Mouse (Mus musculus) intestine, embryonic 16.5 days (tissue): Measurements from ENCODE around the gene Tada1. TPM values are rescaled to one million over a fixed set of nuclear protein-coding genes. Genes with fewer than 3 reads are reported as not detected.
A peak's percentile ranks its signal among the peaks of the same experiment; 100 is the strongest.

Source experiments
- ATAC-seq: fragments of 200-750 bp; cut with Nextera tagmentation; 2 replicates; pipeline ENCODE4 v1.8.0; 2017; ENCODE audit warnings: moderate TSS enrichment, moderate library complexity
- H3K27ac ChIP-seq: fragments of 300-500 bp; sonication (generic); 2 replicates; pipeline ENCODE4 v1.5.1; 2014; ENCODE audit warnings: mild to moderate bottlenecking, low read length
- H3K27me3 ChIP-seq: fragments of 300-500 bp; sonication (generic); replicated peaks from 2 replicates; pipeline ENCODE4 v1.6.1; 2014; ENCODE audit warnings: low read length, control low read depth, mixed read lengths; ENCODE audit not compliant: control insufficient read depth, insufficient read depth
- H3K36me3 ChIP-seq: fragments of 300-500 bp; sonication (generic); 2 replicates; pipeline ENCODE4 v1.6.1; 2014; ENCODE audit warnings: low read length, control low read depth; ENCODE audit not compliant: control insufficient read depth, insufficient read depth
- H3K4me1 ChIP-seq: fragments of 300-500 bp; sonication (generic); 2 replicates; pipeline ENCODE4 v1.6.1; 2014; ENCODE audit warnings: low read length, control low read depth, mixed read lengths; ENCODE audit not compliant: control insufficient read depth, insufficient read depth
- H3K4me2 ChIP-seq: fragments of 300-500 bp; sonication (generic); 2 replicates; pipeline ENCODE4 v1.6.1; 2014; ENCODE audit warnings: low read depth, low read length, control low read depth
- H3K4me3 ChIP-seq: fragments of 300-500 bp; sonication (generic); 2 replicates; pipeline ENCODE4 v1.5.1; 2014; ENCODE audit warnings: mild to moderate bottlenecking, low read length
- H3K9ac ChIP-seq: fragments of 300-500 bp; sonication (generic); 2 replicates; pipeline ENCODE4 v1.6.1; 2014; ENCODE audit warnings: low read depth, low read length
- H3K9me3 ChIP-seq: fragments of 300-500 bp; sonication (generic); 2 replicates; pipeline ENCODE4 v1.6.1; 2016; ENCODE audit warnings: low read length, control low read depth; ENCODE audit not compliant: control insufficient read depth
- WGBS: fragments of 180-500 bp; shearing (Covaris S2); extraction: QIAGEN DNeasy Blood & Tissue Kit; methylation state at CpG from one replicate; pipeline ENCODE4 v1.1.7; 2014; 5-methylcytosine and 5-hydroxymethylcytosine counted together
- polyA plus RNA-seq: library from polyadenylated mRNA; unstranded; fragments of >200 nt; fragmentation: Nextera tagmentation; extraction: Ambion mirVana; gene quantifications from 2 replicates; pipeline ENCODE4 v1.2.1, GENCODE M21; 2015

Tada1 gene
- polyA plus RNA-seq, 1 experiment from 2014 or later = 41.8 TPM

GRCm38 (mm10) chr1:166379630-166380231, 834 bp downstream of the Tada1 start:
- peak overlapping the region; percentile 99 for H3K4me3 ChIP-seq
- H3K27ac ChIP-seq = peak overlapping the region; percentile 93
- ATAC-seq = peak; percentile 52
- peak overlapping the region; percentile 100 for H3K9ac ChIP-seq
- H3K4me2 ChIP-seq = peak overlapping the region; percentile 70
- 0 out of 2 replicates have a peak, but pooled peaks cover 5% of the 10 kb centered on the region for H3K36me3 ChIP-seq
- peaks cover 20% of the 10 kb centered on the region for H3K4me1 ChIP-seq
- no peaks in the 10 kb centered on the region for H3K9me3 ChIP-seq
- WGBS = 1% methylated on average over 40 of the region's 41 CpGs
- H3K27me3 ChIP-seq = no peaks in the 10 kb centered on the region

- Histone ChIP-seq H3K36me3 (0 out of 2 replicates have a peak, but pooled peaks cover 5% of the 10 kb centered on the region), H3K4me2 (no peak overlapping the region), H3K9ac (no peak overlapping the region), H3K27ac (no peak overlapping the region), H3K27me3 (no peaks in the 10 kb centered on the region), H3K9me3 (no peaks in the 10 kb centered on the region), H3K4me3 (no peak overlapping the region), H3K4me1 (peaks cover 20% of the 10 kb centered on the region)
- ATAC-seq = no peak
- 79% methylated on average over 10 of the region's 10 CpGs for WGBS
Measured at GRCm38 (mm10) chr1:166381336-166381735, 2.4 kb downstream of the Tada1 start.

GRCm38 (mm10) chr1:166381821-166382220, 2.9 kb downstream of the Tada1 start:
- H3K4me2 ChIP-seq = no peak overlapping the region
- no peaks in the 10 kb centered on the region for H3K27me3 ChIP-seq
- H3K9me3 ChIP-seq = no peaks in the 10 kb centered on the region
- H3K36me3 ChIP-seq = 0 out of 2 replicates have a peak, but pooled peaks cover 9% of the 10 kb centered on the region
- no peak overlapping the region for H3K4me3 ChIP-seq
- H3K27ac ChIP-seq = no peak overlapping the region
- WGBS = 60% methylated on average over 5 of the region's 5 CpGs
- H3K9ac ChIP-seq = no peak overlapping the region
- peaks cover 20% of the 10 kb centered on the region for H3K4me1 ChIP-seq
- ATAC-seq = no peak

- no peak overlapping the region for H3K27ac ChIP-seq
- H3K4me3 ChIP-seq = no peak overlapping the region
- peaks cover 20% of the 10 kb centered on the region for H3K4me1 ChIP-seq
- H3K27me3 ChIP-seq = no peaks in the 10 kb centered on the region
- H3K9me3 ChIP-seq = no peaks in the 10 kb centered on the region
- 80% methylated on average over 4 of the region's 4 CpGs for WGBS
- no peak overlapping the region for H3K9ac ChIP-seq
- no peak for ATAC-seq
- 0 out of 2 replicates have a peak, but pooled peaks cover 10% of the 10 kb centered on the region for H3K36me3 ChIP-seq
- no peak overlapping the region for H3K4me2 ChIP-seq
Measured at GRCm38 (mm10) chr1:166382626-166383025, 3.7 kb downstream of the Tada1 start.

GRCm38 (mm10) chr1:166384614-166385013, 5.7 kb downstream of the Tada1 start:
- Histone ChIP-seq H3K27me3 (no peaks in the 10 kb centered on the region), H3K4me1 (peaks cover 15% of the 10 kb centered on the region), H3K4me3 (no peak overlapping the region), H3K9me3 (no peaks in the 10 kb centered on the region), H3K27ac (no peak overlapping the region), H3K36me3 (peaks cover 15% of the 10 kb centered on the region), H3K4me2 (no peak overlapping the region), H3K9ac (no peak overlapping the region)
- 95% methylated on average over 10 of the region's 10 CpGs for WGBS
- ATAC-seq = no peak

- WGBS = 87% methylated on average over 5 of the region's 5 CpGs
- ATAC-seq = no peak
- Histone ChIP-seq H3K4me2 (no peak overlapping the region), H3K9ac (no peak overlapping the region), H3K36me3 (peaks cover 19% of the 10 kb centered on the region), H3K4me3 (no peak overlapping the region), H3K27me3 (no peaks in the 10 kb centered on the region), H3K4me1 (peaks cover 14% of the 10 kb centered on the region), H3K9me3 (no peaks in the 10 kb centered on the region), H3K27ac (no peak overlapping the region)
Measured at GRCm38 (mm10) chr1:166385431-166385830, 6.5 kb downstream of the Tada1 start.

GRCm38 (mm10) chr1:166388511-166388910, 9.6 kb downstream of the Tada1 start:
- H3K36me3 ChIP-seq = peaks cover 26% of the 10 kb centered on the region
- no peak overlapping the region for H3K27ac ChIP-seq
- no peak overlapping the region for H3K9ac ChIP-seq
- H3K4me1 ChIP-seq = no peaks in the 10 kb centered on the region
- no peak for ATAC-seq
- H3K27me3 ChIP-seq = no peaks in the 10 kb centered on the region
- no peak overlapping the region for H3K4me2 ChIP-seq
- H3K9me3 ChIP-seq = no peaks in the 10 kb centered on the region
- WGBS = 91% methylated on average over 11 of the region's 11 CpGs
- H3K4me3 ChIP-seq = no peak overlapping the region

- no peaks in the 10 kb centered on the region for H3K27me3 ChIP-seq
- no peaks in the 10 kb centered on the region for H3K9me3 ChIP-seq
- peaks cover 2% of the 10 kb centered on the region; the same call in 1 of the 2 replicates for H3K4me1 ChIP-seq
- H3K27ac ChIP-seq = no peak overlapping the region
- WGBS = 93% methylated on average over 16 of the region's 16 CpGs
- H3K36me3 ChIP-seq = peaks cover 25% of the 10 kb centered on the region
- ATAC-seq = no peak
- no peak overlapping the region for H3K9ac ChIP-seq
- no peak overlapping the region for H3K4me3 ChIP-seq
- H3K4me2 ChIP-seq = no peak overlapping the region
Measured at GRCm38 (mm10) chr1:166389406-166390125, 10.7 kb downstream of the Tada1 start.

GRCm38 (mm10) chr1:166391671-166392070, 12.8 kb downstream of the Tada1 start:
- no peak for ATAC-seq
- Histone ChIP-seq H3K9ac (no peak overlapping the region), H3K4me2 (no peak overlapping the region), H3K4me3 (no peak overlapping the region), H3K4me1 (peaks cover 2% of the 10 kb centered on the region; the same call in 1 of the 2 replicates), H3K9me3 (no peaks in the 10 kb centered on the region), H3K36me3 (peaks cover 22% of the 10 kb centered on the region), H3K27ac (no peak overlapping the region), H3K27me3 (no peaks in the 10 kb centered on the region)
- 91% methylated on average over 6 of the region's 6 CpGs for WGBS
